Mouse (Mus musculus): ENCODE measurements around the gene Wbp1l. TPM values are rescaled to one million over a fixed set of nuclear protein-coding genes. Genes with fewer than 3 reads are reported as not detected.

Wbp1l gene
- total RNA-seq, 2 experiments from 2014 or later, result 37.8 to 37.9 TPM

DNA sequence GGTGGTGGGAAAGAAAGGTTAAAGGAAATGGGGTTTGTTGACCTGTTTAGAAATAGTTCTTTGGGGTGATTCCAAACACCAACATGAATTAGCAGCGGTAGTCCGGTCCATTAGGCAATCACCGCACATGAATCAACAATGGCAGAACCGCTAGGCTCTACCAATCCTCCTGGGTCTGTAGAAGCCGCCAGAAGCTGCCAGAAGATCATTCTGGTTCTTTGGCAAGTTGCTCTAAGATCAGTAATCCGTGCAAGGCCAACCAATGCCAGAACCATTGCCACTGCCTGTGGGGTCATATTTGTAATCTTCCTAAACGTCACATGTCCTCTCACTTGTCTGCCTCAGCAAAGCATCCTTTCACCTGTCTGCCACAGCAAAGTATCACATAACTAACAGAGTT, 98.1 kb downstream of the Wbp1l start:
- no peak for DNase-seq (ENCODE audit: extremely low spot score in 1 of 2, low spot score in 1 of 2)

DNA sequence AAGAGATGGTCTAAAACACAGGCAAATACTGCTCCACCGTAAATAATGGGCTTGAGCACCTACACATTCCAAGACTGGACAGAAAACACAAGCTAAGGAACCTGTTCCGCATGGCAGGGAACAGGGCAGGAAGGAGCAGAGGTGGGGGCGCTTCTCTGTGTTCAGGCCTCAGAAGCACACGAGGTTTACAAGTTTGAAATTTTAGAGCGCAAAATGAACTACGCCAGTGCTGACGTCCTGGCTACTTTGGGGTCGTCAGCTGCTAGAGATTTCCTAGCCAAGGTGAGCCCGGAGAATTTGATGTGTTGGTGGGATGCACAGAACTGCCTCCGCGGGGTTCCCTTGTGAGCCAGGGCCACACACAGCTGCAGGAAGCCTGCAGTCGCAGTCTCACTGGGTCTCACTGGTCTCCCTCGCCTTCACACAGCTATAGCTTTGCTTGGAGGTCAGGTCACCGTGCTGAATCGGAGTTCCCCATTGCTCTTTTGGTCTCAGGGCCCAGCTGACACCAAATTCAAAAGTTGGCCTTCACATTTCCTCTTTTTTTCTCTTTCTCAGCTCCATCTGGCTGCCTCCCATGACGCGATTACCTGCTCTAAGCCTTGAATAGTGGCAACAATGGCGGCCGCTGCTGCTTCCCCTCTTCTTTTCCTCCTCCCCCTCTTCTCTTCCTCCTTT, 99.1 kb downstream of the Wbp1l start:
- DNase-seq (ENCODE audit: extremely low spot score in 1 of 2, low spot score in 1 of 2), result no peak

DNA sequence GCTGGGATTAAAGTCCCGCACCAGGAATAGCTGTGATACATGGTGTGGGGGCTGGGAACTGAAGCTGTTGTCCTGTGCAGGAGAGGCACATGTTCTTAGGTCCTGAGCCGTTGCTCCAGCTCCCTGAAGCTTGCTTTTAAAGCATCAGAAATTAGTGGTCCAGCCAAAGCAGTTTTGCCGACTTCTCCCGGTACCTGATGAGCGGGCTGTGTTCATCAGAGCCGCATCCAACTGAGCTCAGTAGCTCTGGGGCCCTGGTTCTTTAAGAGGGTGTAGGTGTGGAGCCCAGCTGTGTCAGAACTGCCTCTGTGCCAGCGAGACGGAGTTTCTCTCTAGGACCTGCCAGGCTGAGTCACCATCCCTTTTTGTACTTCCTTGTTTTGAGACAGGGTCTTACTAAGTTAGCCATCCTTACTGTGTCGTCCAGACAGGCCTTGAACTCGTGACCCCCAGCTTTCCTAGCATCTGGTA, 100.2 kb downstream of the Wbp1l start:
- DNase-seq (ENCODE audit: extremely low spot score in 1 of 2, low spot score in 1 of 2), result no peak

DNA sequence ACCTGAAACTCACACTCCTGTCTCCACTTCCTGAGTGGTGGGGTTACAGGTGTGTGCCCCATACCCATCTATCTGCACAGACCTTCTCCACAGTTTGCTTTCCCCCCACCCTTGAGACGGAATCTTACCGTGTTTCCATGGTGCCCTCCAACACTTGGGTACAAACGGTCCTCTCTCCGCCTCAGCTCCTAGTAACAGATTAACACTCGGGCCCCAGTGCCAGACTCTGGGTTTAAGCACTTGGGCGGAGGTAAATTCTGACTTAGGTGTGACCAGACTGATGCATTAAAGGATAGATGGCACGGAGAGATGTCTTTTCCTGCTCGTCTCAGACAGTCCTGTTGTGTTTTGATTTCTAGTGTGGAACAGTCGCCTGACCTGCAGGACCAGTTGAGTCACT, 102.3 kb downstream of the Wbp1l start:
- no peak for DNase-seq (ENCODE audit: extremely low spot score in 1 of 2, low spot score in 1 of 2)

DNA sequence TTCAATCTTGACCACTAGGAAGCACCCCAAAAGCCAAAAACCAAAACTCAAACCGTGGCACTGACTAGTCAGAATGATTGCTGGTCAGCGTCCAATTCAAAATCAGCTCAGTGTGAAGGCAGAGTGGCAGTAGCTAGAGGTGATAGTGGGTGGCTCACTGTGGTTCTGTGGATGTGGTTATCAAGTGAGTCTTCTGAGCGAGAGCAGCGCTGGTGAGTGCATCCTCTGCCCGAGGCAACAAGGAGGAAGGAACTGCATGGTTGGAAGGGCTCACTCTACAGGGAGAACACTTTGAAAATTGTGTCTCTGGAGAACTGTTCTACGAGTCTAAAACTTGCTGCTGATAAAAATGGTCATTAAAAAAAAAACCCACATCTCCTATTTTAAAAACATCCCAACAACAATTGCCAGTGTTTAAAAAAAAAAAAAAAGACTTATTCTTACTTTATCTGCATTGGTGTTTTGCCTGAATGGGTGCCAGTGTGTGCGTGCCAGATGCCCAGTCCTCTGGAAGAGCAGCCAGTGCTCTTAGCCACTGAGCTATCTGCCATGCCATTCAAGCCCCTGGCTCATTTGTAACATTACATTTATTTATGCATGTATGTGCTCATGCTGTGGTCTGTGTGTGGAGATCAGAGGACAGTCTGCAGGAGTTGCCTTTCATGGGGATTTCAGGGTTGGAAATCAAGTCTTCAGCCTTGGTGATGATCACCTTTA, 107.1 kb downstream of the Wbp1l start:
- no peak for DNase-seq (ENCODE audit: extremely low spot score in 1 of 2, low spot score in 1 of 2)

DNA sequence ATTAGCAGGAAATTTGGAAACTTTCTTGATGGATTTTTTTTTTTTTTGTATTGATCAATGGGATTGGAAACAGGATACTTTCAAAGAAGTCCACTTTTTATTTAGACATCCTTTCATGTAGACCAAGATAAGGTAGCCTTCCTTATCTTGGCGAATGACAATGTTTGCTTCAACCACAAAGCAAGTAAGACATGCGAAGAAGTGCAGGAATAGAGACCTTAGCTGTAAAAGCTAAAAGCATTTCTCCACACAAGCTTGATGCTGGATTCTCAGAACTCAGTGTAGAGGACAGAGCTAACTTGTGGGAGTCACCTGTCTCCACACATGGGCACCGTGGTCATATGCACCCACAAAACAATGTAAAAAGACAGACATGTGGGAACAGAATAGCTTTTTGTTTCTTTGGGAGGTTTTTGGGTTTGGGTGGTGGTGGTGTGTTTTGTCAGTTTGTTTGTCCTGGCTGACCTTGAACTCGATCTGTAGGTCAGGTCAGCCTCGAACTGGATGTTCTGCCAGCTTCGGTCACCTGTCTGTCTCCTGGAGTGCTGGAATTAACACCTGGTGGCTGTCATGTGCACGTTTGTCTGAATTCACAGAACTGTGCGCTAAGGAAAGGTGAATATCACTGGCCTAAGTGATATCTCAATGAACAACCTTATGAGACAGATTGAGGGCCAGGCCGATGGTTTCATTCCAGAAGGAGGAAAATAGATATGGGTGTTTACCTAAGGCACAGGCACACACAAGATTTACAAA, 107.8 kb downstream of the Wbp1l start:
- no peak for DNase-seq (ENCODE audit: extremely low spot score in 1 of 2, low spot score in 1 of 2)

Other genes with a start within 250 kb of the Wbp1l start
- gene 2310034G01Rik, start 248.8 kb upstream of the Wbp1l start, total RNA-seq (2021), result under 1 TPM; 0.76 to 0.89 TPM
- gene Actr1a, start 203.3 kb upstream of the Wbp1l start, total RNA-seq (2021), result 100 to 1,000 TPM; 174 to 194 TPM
- gene Sufu, start 202.2 kb upstream of the Wbp1l start, total RNA-seq (2021), result 10 to 100 TPM; 19.4 to 22.1 TPM
- gene Trim8, start 97.4 kb upstream of the Wbp1l start, total RNA-seq (2021), result 100 to 1,000 TPM; 105 to 109 TPM
- 100 to 1,000 TPM; 123 to 127 TPM for gene Arl3, start 25.9 kb upstream of the Wbp1l start, total RNA-seq (2021)
- 1 to 10 TPM; 4.4 to 6.3 TPM for gene Sfxn2, start 25.7 kb upstream of the Wbp1l start, total RNA-seq (2021)
- gene Cyp17a1, start 74.1 kb downstream of the Wbp1l start, total RNA-seq (2021), result not detected
- 10 to 100 TPM; 20.2 to 20.6 TPM for gene Borcs7, start 90.8 kb downstream of the Wbp1l start, total RNA-seq (2021)
- gene As3mt, start 108.4 kb downstream of the Wbp1l start, total RNA-seq (2021), result 10 to 100 TPM; 22.0 to 23.8 TPM
- 10 to 100 TPM; 36.5 TPM for gene Cnnm2, start 162.5 kb downstream of the Wbp1l start, total RNA-seq (2021)